Mouse (Mus musculus) lung, postnatal 0 days (tissue): ENCODE results near the gene Cdc14b.

Experiments used
- CTCF ChIP-seq: IDR thresholded peaks from 2 replicates; pipeline ENCODE4 v1.5.1; 2016; ENCODE audit warnings: antibody characterized with exemption, mild to moderate bottlenecking
- EP300 ChIP-seq: IDR thresholded peaks from 2 replicates; pipeline ENCODE4 v1.6.1; 2016; ENCODE audit warnings: antibody characterized with exemption, mild to moderate bottlenecking, control low read depth

- TF ChIP-seq CTCF (no peak), EP300 (no peak)
These were observed 39.3 kb downstream of the Cdc14b start for GRCm38 (mm10) chr13:64235777-64236176.
